Mouse (Mus musculus): ENCODE data around the gene Oit1. TPM values are rescaled to one million over a fixed set of nuclear protein-coding genes. Genes with fewer than 3 reads are reported as not detected.

Oit1 gene
- polyA plus RNA-seq, 1 experiment from 2014 or later: not detected

DNA sequence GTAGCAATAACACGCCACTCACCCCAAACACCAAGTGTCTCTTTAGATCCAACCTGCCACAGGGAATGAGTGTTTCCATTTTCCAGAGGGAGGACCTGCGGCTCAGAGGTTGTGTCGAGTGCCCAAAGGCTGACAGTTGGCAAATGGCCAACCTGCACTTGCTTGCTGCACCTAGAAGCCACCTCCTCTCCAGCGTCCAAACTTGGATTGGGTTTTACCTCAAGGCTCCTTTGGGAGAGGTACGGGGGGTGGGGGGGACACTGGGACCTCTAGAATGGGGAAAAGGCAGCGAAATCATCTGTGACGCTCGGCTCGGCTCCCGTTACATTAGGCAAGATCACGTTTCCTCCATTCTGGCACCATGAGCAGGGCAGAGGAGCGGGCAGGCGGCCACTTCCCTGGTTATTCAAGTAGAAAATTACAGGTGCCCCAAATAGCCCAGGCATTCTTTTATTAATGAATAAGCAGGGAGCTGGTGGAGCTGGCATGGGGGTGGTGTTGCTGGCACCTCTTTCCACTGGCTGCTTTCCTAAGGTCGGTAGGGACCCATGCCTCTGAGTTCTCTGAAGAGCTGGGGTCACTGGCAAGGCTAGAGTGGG is 47.1 kb downstream of the Oit1 start:
- Histone ChIP-seq H3K36me3 (replicated peaks) (no peaks in the 10 kb centered on the region), H3K27me3 (replicated peaks) (no peaks in the 10 kb centered on the region), H3K9me3 (no peaks in the 10 kb centered on the region), H3K9ac (no peak overlapping the region), H3K4me1 (peaks cover 7% of the 10 kb centered on the region; the same call in 1 of the 2 replicates), H3K27ac (no peak overlapping the region), H3K4me2 (no peak overlapping the region), H3K4me3 (no peak overlapping the region)
- no peak for ATAC-seq (replicated peaks)
- 85% methylated on average over 14 of the region's 14 CpGs for WGBS

DNA sequence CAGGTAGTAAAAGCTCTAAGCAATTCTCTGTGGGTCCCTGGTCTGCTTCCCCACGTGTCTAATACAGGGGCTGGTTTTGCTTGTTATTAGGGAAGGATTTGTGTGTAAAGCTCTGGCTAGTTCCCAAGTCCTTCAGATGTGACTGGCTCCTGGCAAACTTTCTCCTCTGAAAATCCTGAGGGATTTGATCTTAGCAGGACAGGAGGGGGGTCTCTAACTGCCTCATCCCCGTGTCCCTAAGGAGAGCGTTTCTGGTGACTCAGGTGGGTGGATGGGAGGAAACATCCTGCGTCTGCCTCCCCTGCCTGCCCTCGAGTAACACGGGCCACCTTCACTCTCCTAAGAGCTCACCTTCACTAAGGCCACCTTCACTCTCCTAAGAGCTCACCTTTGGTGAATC is 48.2 kb downstream of the Oit1 start:
- H3K4me2 ChIP-seq: no peak overlapping the region
- H3K36me3 ChIP-seq (replicated peaks): no peaks in the 10 kb centered on the region
- 65% methylated on average over 6 of the region's 6 CpGs for WGBS
- no peak overlapping the region for H3K27ac ChIP-seq
- no peak overlapping the region for H3K9ac ChIP-seq
- no peak for ATAC-seq (replicated peaks)
- no peaks in the 10 kb centered on the region for H3K27me3 ChIP-seq (replicated peaks)
- H3K9me3 ChIP-seq: no peaks in the 10 kb centered on the region
- H3K4me3 ChIP-seq: no peak overlapping the region
- H3K4me1 ChIP-seq: peaks cover 7% of the 10 kb centered on the region; the same call in 1 of the 2 replicates

DNA sequence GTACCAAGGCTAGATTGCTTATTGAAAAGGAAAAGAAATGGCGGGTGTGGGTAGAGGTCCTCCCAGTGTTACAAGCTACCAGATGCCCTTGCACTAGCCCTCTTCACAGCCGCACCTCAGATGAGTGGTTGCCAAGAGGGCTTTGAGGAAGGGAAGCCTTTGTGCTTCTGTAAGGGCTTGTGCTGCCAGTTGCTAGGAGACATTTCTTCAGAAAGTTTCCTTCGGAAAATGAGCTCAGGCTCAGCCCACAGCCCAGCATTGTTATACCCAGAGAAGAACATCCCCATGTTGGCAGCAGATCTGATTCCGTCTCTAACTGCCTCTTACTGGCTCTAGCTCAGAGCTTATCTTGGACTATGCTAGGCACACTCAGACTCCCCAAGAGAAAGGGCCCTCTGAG is 49.0 kb downstream of the Oit1 start:
- WGBS: 15% methylated on average over 4 of the region's 4 CpGs
- H3K4me2 ChIP-seq: no peak overlapping the region
- no peak overlapping the region for H3K4me3 ChIP-seq
- 0 out of 2 replicates have a peak overlapping the region, but pooled peaks have one; percentile 32 for H3K27ac ChIP-seq
- H3K4me1 ChIP-seq: peaks cover 7% of the 10 kb centered on the region; the same call in 1 of the 2 replicates
- H3K36me3 ChIP-seq (replicated peaks): no peaks in the 10 kb centered on the region
- H3K27me3 ChIP-seq (replicated peaks): no peaks in the 10 kb centered on the region
- ATAC-seq (replicated peaks): peak; percentile 81
- no peak overlapping the region for H3K9ac ChIP-seq
- H3K9me3 ChIP-seq: no peaks in the 10 kb centered on the region

DNA sequence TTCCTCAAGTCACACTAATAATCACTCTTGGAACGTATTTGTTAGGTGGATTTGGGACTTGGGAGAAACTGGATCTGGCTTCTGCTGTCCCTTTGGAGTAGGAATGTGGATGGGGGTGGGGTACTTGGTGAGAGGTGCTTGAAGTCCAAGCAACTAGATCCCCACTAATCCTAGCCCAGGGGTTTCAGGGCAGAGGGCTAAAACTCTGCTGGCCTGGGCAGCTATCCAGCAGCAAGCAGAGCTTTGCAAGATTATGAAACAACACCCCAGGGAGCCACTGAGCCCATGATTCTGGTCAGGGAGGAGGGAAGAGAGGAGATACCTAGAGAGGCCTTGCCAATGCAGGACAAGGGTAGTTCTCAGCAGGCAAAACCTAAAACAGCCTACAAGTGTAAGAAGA is 51.2 kb downstream of the Oit1 start:
- Histone ChIP-seq H3K36me3 (replicated peaks) (no peaks in the 10 kb centered on the region), H3K9ac (no peak overlapping the region), H3K4me2 (no peak overlapping the region), H3K27ac (no peak overlapping the region), H3K4me1 (peaks cover 7% of the 10 kb centered on the region; the same call in 1 of the 2 replicates), H3K9me3 (no peaks in the 10 kb centered on the region), H3K4me3 (no peak overlapping the region), H3K27me3 (replicated peaks) (no peaks in the 10 kb centered on the region)
- WGBS: 42% methylated on average over 1 of the region's 1 CpGs
- no peak for ATAC-seq (replicated peaks)

DNA sequence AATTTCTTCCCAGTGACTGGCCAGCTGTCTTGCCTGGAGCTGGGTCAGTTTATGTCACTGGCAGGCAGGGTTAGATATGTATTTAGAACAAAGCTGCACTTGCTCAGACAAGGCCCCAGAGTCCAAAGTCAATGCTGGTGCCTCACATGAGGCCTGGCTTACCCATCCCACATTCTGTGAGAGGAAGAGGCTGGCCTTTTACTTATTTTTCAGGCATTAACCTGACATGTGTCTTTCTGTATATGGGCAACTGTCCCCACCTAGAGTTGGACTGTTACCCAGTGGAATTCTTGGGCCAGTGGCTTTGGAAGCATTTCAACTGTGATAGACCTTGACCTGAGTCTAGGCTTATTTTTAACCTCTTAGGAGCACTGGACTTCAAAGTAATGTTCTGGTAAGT is 51.6 kb downstream of the Oit1 start:
- Histone ChIP-seq H3K9ac (no peak overlapping the region), H3K4me2 (no peak overlapping the region), H3K4me3 (no peak overlapping the region), H3K4me1 (peaks cover 7% of the 10 kb centered on the region; the same call in 1 of the 2 replicates), H3K36me3 (replicated peaks) (no peaks in the 10 kb centered on the region), H3K27me3 (replicated peaks) (no peaks in the 10 kb centered on the region), H3K9me3 (no peaks in the 10 kb centered on the region), H3K27ac (no peak overlapping the region)
- ATAC-seq (replicated peaks): no peak

DNA sequence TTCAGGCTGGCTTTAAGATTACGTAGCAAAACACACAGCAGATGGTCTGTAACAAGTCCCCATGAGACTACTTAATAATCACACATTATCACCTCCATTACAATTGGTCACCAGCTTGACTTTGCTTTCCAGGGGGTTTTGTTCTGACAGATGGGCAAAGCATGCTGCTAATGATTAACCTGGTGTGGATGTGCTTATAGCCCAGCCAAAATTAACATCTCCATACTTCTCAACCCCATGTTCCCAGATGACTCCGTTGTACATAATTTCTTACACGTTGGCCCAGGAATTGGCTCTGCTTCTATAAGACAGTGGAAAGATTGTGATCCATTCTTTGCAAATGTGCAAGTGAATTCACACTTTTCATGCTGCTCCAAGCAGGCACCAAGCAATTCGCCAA is 52.8 kb downstream of the Oit1 start:
- Histone ChIP-seq H3K4me3 (no peak overlapping the region), H3K27me3 (replicated peaks) (no peaks in the 10 kb centered on the region), H3K4me2 (no peak overlapping the region), H3K4me1 (peaks cover 7% of the 10 kb centered on the region; the same call in 1 of the 2 replicates), H3K27ac (no peak overlapping the region), H3K36me3 (replicated peaks) (no peaks in the 10 kb centered on the region), H3K9ac (no peak overlapping the region), H3K9me3 (no peaks in the 10 kb centered on the region)
- 65% methylated on average over 4 of the region's 4 CpGs for WGBS
- no peak for ATAC-seq (replicated peaks)

DNA sequence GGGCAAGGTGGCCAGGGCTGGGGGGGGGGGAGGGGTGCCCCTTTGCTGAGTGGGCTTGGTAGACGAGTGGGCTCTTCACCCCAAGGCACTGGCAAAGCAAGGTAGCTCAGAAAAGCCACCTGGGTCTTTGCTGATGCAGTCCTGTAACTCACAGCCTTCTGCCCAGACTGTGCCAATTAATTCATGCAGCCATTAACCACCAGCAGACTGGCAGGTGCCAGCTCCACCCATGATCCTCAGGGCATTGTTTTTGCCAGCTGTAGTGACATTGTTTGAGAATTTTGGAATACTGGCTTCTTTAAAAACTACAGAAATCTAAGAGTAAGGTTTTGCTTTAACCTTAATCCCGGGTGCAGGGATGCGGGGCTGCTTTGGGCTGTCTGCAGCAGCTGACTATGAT is 58.0 kb downstream of the Oit1 start:
- 80% methylated on average over 3 of the region's 3 CpGs for WGBS
- H3K27me3 ChIP-seq (replicated peaks): peaks cover 29% of the 10 kb centered on the region
- H3K4me1 ChIP-seq: peaks cover 18% of the 10 kb centered on the region
- no peak overlapping the region for H3K4me2 ChIP-seq
- H3K9ac ChIP-seq: no peak overlapping the region
- no peak overlapping the region for H3K4me3 ChIP-seq
- ATAC-seq (replicated peaks): no peak
- H3K27ac ChIP-seq: no peak overlapping the region
- H3K36me3 ChIP-seq (replicated peaks): no peaks in the 10 kb centered on the region
- H3K9me3 ChIP-seq: no peaks in the 10 kb centered on the region

DNA sequence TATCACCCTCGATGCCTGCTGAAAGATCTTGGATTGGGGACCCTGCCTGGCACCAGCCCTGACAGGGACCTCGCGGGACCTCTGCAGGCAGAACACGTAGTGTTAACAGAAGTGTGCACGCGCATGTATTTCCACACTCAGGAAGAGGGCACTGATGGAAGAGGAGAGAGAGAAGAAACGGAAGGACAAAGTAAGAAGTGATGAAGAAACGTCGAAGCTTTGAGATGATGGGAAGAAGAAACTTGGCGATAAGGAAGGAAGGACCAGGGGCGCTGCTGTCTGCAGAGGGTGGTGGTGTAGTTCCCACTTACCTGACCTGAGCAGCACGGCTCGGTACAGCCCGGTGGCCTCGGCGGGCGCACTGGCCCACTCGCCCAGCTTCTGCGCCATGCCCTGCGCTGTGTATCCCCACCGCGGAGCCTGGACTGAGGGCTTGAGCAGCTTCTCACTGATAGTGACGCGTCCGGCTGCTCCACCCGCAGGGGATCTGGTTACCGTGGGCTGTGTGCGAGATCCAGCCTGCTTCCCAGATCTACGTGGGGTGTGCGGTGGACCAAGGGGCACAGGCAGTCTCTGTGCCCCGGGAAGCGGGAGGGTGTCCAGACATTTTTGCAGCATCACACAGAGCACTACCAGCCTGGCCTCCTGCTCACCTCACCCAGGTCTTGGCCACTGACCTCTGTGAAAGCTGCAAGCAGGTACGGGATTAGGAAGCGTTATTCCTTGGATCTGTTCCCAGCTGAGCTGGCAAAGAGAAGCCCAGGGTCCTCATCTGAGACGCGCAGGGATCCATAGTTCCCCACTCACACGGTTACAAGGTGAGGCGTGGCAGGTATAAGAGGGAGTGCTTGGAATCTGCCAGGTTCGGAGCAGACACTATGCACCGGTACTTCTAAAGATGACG is 61.1 kb downstream of the Oit1 start, which contains the start of gene Fam107a:
Fam107a (minus strand) TSS at position 830 of the 904 bp plus-strand sequence.
- H3K4me2 ChIP-seq: peak within 1 kb of the TSS; percentile 56
- peaks cover 38% of the 10 kb centered on the region for H3K27me3 ChIP-seq (replicated peaks)
- ATAC-seq (replicated peaks): peak; percentile 74

DNA sequence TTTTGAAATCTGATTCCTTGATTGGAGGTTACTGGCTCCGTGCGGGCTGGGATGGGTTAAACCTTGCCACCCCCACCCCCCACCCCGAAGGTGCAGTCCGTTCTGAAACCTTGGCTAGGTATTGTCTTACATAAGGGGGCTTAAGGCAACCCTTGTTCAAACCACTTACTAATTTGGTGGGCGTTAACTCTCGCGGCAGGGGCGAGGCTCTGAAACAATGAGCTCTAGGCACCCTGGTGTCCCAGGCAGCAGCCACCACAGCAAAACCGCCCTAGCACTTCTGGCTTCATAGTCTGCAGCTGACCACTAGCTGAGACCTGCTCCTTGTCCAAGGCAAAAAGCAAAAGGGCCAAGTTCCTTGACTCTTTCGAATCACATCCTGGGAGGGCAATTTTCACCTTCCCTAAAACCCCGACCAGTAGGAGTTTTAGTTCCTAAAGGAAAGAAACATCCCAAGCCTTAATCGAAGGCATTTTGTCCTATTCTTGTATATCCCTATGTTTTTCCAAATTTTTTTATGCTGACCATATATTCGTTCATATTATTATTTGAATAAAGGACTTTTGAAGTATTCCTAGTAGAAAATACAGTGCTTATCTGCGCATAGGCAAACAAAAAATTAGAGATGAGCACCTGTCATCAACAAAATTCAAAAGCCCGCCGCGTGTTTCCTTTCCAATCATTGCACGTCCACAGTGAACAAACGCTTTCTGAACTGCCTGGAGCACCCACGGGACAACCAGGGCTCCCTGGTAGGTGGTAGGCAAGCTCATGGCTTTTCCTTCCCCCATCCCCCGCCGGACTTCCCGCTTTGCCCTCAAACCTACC is 62.0 kb downstream of the Oit1 start:
- WGBS: 3% methylated on average over 23 of the region's 23 CpGs
- Histone ChIP-seq H3K27me3 (replicated peaks) (peaks cover 38% of the 10 kb centered on the region), H3K9ac (no peak overlapping the region; the same call in 1 of the 2 replicates), H3K27ac (no peak overlapping the region), H3K4me2 (peak overlapping the region; percentile 56), H3K9me3 (no peaks in the 10 kb centered on the region), H3K4me3 (peak overlapping the region; percentile 34), H3K4me1 (peaks cover 18% of the 10 kb centered on the region), H3K36me3 (replicated peaks) (no peaks in the 10 kb centered on the region)
- no peak for ATAC-seq (replicated peaks)

More for the DNA sequence above, 61.1 kb downstream of the Oit1 start, which contains the start of gene Fam107a:
- Histone ChIP-seq H3K4me3 (peak within 1 kb of the TSS; percentile 34), H3K4me1 (peaks cover 18% of the 10 kb centered on the region), H3K36me3 (replicated peaks) (no peaks in the 10 kb centered on the region), H3K9me3 (no peaks in the 10 kb centered on the region), H3K9ac (no peak within 1 kb of the TSS; the same call in 1 of the 2 replicates), H3K27ac (no peak within 1 kb of the TSS)
- WGBS: 11% methylated on average over 41 of the region's 41 CpGs

DNA sequence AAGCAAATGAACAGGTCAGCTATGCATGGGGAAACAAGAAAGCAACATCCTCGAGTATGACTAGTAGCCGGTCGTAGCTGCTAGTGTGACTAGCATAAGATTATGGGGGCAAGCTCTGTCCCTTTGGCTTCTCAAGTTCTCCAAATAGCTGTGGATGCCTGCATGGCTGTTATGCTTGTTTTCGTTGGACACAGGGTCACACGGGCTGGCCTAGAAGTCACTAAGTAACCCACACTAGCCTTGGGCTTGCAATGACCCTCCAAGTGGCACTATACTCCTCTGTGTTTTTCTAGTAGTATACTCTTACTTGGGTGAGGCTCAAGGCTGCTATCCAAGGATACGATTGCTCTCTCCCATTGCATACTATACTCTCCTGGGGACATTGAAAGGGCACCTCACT is 63.4 kb downstream of the Oit1 start:
- 83% methylated on average over 6 of the region's 6 CpGs for WGBS
- Histone ChIP-seq H3K4me1 (peaks cover 18% of the 10 kb centered on the region), H3K9me3 (no peaks in the 10 kb centered on the region), H3K9ac (no peak overlapping the region), H3K36me3 (replicated peaks) (no peaks in the 10 kb centered on the region), H3K27ac (no peak overlapping the region), H3K27me3 (replicated peaks) (peaks cover 38% of the 10 kb centered on the region), H3K4me3 (no peak overlapping the region), H3K4me2 (no peak overlapping the region)
- ATAC-seq (replicated peaks): no peak

DNA sequence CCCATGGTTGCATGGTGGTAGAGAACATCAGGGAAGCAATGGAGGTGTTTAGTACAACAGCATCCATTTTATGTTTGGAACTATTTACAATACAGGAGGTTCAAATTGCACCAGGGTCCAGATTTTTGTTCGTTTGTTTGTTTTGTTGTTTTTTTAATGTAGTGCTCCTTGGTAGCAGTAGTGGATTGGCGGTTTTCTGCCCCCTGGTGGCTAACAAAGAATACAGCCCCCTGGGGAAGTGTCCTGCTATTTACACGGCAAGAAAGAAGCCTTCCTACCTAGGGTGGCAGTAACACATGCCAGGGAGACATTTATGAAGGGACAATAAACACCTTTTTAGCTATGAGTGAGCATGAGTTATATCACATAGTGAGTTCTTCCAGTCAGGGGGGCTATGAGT is 64.0 kb downstream of the Oit1 start:
- Histone ChIP-seq H3K4me3 (no peak overlapping the region), H3K4me2 (no peak overlapping the region), H3K27ac (no peak overlapping the region), H3K9me3 (no peaks in the 10 kb centered on the region), H3K27me3 (replicated peaks) (peaks cover 38% of the 10 kb centered on the region), H3K36me3 (replicated peaks) (no peaks in the 10 kb centered on the region), H3K4me1 (peaks cover 18% of the 10 kb centered on the region), H3K9ac (no peak overlapping the region)
- WGBS: 31% methylated on average over 3 of the region's 3 CpGs
- no peak for ATAC-seq (replicated peaks)

DNA sequence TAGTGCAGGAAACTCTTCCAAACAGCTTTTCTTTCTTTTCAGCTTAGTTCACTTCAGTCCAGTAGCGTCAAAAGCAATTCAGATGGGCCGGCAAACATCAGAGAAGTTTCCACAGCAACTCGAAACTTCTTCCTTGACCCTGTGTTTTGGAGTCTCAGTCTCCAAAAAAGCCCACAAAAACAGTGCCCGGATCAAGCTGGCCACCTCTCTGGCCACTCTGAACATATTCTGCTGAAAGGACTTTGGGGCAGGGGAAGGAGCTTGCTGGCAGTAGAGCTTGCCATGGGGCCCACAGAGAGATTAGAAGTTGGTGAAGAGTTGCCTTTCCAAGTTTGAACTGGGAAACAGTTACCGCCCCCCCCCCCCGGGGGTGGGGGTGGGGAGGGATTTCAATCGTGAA is 64.7 kb downstream of the Oit1 start:
- peaks cover 41% of the 10 kb centered on the region for H3K27me3 ChIP-seq (replicated peaks)
- peaks cover 18% of the 10 kb centered on the region for H3K4me1 ChIP-seq
- ATAC-seq (replicated peaks): no peak
- no peaks in the 10 kb centered on the region for H3K36me3 ChIP-seq (replicated peaks)
- H3K9ac ChIP-seq: no peak overlapping the region
- 32% methylated on average over 7 of the region's 7 CpGs for WGBS
- no peak overlapping the region for H3K4me2 ChIP-seq
- H3K4me3 ChIP-seq: no peak overlapping the region
- no peaks in the 10 kb centered on the region for H3K9me3 ChIP-seq
- H3K27ac ChIP-seq: no peak overlapping the region

Data from midbrain, embryonic 15.5 days (tissue).